Mouse (Mus musculus): ENCODE results near the gene Nr2c2. TPM values are rescaled to one million over a fixed set of nuclear protein-coding genes. Genes with fewer than 3 reads are reported as not detected.

The Nr2c2 gene
- total RNA-seq, 2 experiments from 2014 or later = 40.7 to 40.8 TPM

GRCm38 (mm10) chr6:92100679-92101360 lies 9.6 kb downstream of the Nr2c2 start:
- DNase-seq = no peak
- intact Hi-C loops (cut with DNase I) = no loop called here

DNA sequence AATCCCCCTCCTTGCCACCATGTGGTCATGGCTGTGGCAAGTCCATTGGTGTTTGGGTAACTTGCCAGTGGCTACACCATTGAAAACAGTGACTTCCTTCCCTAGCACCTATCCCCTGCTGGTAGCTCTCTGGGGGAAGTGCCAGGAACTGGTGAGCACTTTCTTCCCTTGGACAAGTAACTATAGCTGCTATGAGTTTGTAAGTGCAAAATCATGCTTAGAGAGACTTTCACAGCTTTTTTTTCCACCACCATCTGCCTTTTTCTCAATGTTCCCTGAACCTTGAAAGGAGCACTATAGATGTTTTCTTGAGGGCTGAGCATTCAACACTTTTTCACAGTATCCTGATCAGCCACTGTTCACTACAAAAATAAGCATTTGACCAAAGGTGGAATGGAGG lies 33.4 kb downstream of the Nr2c2 start:
- no peak for DNase-seq
- intact Hi-C loops (cut with DNase I) = no loop called here

GRCm38 (mm10) chr6:92126861-92127468 lies 35.8 kb downstream of the Nr2c2 start:
- intact Hi-C loops (cut with DNase I) = no loop called here

GRCm38 (mm10) chr6:92131456-92131855 lies 40.3 kb downstream of the Nr2c2 start:
- intact Hi-C loops (cut with DNase I) = no loop called here

More at GRCm38 (mm10) chr6:92126861-92127468, 35.8 kb downstream of the Nr2c2 start:
- no peak for DNase-seq

GRCm38 (mm10) chr6:92132021-92132911 lies 41.1 kb downstream of the Nr2c2 start:
- intact Hi-C loops (cut with DNase I) = no loop called here
- peak; percentile 13 to 17 for DNase-seq

More at GRCm38 (mm10) chr6:92131456-92131855, 40.3 kb downstream of the Nr2c2 start:
- DNase-seq = no peak

DNA sequence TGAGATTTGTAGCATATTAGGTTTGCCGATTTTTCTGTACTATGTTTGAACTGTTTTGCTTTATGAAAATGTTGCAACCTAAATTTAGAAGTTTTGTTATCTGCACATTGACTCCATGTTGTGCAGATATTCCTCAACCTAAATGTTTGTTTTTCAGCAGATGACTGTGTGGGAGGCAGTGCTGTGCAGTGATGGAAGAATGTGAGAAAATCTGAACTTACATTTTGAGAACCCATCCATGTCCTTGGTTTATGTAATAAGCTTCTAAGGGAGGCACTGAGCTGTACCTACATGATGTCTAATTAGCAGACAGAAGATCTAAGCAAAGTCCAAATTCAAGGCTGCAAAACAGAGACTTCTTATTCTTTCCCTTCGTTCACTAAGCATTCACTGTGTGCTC lies 42.4 kb downstream of the Nr2c2 start:
- intact Hi-C loops (cut with DNase I) = no loop called here
- no peak for DNase-seq

DNA sequence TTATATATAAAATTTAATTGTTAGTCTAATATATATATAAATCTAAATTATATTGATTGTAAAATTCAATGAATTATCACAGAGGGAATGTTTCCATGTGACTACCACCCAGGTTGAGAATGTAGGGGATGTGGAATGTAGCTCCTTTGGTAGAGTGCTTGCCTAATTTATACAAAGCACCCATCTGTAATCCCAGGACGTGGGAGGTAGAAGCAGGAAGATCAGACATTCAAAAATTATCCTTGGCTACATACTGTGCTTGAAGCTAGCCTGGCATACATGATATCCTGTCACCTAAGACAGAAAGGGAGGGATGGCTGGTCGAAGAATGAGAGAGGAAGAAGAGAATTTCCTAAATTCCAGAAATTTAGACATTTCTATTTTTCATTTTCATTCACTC lies 45.2 kb downstream of the Nr2c2 start:
- intact Hi-C loops (cut with DNase I) = no loop called here
- DNase-seq = no peak

- intact Hi-C loops (cut with DNase I) = no loop called here
- no peak for DNase-seq
Measured at GRCm38 (mm10) chr6:92145881-92146280, 54.7 kb downstream of the Nr2c2 start.

DNA sequence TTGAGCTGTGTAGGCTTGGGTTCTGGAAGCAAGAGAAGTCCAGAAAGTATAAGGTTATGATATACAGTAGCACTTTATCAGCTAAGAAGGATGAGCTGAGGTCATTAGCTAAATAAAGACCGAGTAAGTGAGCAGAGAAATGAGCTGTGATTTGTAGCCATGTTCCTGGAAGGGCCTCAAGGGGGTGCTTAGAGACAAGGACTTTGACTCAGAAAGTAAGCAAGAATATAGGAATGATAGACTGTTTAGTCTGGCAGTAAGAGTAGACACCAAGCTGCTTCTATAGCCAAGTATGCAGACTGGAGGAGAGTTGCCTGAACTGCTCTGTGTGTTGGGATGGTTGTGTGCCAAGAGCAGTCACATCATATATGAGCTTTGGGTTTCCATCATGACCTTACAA lies 62.6 kb downstream of the Nr2c2 start:
- peak; percentile 15 to 16 for DNase-seq
- intact Hi-C loops (cut with DNase I) = loop anchor here (10.0 kb wide), 1 partner anchor 249 kb away; the partner anchor contains the start of gene 4930590J08Rik

GRCm38 (mm10) chr6:92158801-92159200 lies 67.6 kb downstream of the Nr2c2 start:
- no peak for DNase-seq
- intact Hi-C loops (cut with DNase I) = loop anchor here (10.0 kb wide), 1 partner anchor 254 kb away; the partner anchor contains the start of gene 4930590J08Rik

DNA sequence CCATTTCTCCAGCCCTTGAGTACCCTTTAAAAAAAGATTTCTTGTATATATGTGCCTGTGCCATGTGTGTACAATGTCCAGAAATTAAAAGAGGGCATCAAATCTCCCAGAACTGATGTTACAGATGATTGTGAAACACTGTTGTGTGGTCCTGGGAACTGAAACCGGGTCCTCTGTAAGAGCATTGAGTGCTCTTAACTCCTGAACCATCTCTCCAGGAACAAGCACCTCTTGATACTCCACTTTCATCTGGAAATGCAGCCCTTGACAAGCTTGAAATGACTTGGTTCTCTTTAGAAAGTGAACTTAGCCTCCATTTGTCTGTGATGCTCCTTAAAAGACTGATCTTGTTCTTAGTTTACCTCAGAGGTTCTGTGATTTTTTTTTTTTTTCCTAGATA lies 71.5 kb downstream of the Nr2c2 start:
- intact Hi-C loops (cut with DNase I) = no loop called here
- DNase-seq = no peak

GRCm38 (mm10) chr6:92176450-92176849 lies 85.3 kb downstream of the Nr2c2 start:
- intact Hi-C loops (cut with DNase I) = no loop called here
- DNase-seq = no peak

GRCm38 (mm10) chr6:92183621-92184131 lies 92.5 kb downstream of the Nr2c2 start, which contains the start of gene Mrps25:
TSS of gene Mrps25 (minus strand) at chr6:92184033.
- intact Hi-C loops (cut with DNase I) = no loop called here
- peak; percentile 74 to 82 for DNase-seq

GRCm38 (mm10) chr6:92184178-92184577 lies 93.0 kb downstream of the Nr2c2 start:
- intact Hi-C loops (cut with DNase I) = no loop called here
- DNase-seq = peak in 1 of 2 experiments; percentile 21

DNA sequence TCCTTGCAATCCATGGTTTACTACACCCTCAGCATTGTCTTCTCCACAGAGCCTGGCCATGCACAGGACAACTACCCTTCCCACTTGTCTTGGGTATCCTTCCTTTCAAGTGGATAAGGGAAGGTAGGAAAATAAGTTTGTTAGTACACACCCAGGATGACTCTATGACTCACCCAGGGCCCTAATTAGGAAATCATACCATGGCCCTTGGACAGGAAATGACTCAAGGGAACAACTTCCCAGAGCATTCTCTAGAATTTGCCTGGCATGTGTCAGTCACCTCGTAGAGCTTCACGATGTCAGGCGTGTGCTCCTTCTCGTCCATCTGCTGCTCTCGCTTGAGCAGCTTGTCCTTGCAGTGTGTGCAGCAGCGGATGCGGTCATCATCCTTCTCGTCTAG lies 108.2 kb downstream of the Nr2c2 start:
- intact Hi-C loops (cut with DNase I) = no loop called here
- no peak for DNase-seq

- intact Hi-C loops (cut with DNase I) = no loop called here
- peak in 1 of 2 experiments; percentile 13 for DNase-seq
Measured at GRCm38 (mm10) chr6:92214055-92214772, 123.0 kb downstream of the Nr2c2 start.

GRCm38 (mm10) chr6:92214773-92215449 lies 123.7 kb downstream of the Nr2c2 start, which contains the start of gene Rbsn:
TSS of gene Rbsn (minus strand) at chr6:92214925.
- intact Hi-C loops (cut with DNase I) = no loop called here
- DNase-seq = peak; percentile 94 to 96

GRCm38 (mm10) chr6:92219445-92219844 lies 128.3 kb downstream of the Nr2c2 start:
- peak; percentile 39 to 58 for DNase-seq
- intact Hi-C loops (cut with DNase I) = loop anchor here (1.0 kb wide), 1 partner anchor 50 kb away; no protein-coding TSS in a partner anchor

DNA sequence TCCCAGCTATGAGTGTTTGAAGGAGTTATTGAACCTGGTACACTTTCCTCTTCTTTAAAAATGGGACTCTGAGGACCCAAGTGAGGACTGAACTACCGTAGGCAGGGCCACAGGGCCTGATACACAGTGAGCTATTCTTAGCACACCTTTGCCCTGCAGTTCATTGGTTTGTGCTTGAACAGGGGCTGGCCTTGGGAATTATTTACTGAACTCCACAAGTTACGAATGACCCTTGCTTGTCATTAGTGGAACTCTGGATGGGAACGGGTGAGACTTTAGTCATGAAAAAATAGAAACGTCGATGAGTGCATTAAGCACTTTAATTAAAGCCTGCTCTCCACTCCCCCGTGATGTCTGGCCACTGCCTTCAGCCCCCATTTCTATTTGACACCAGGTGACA lies 130.4 kb downstream of the Nr2c2 start:
- DNase-seq = no peak

More for the DNA sequence above, 130.4 kb downstream of the Nr2c2 start:
- intact Hi-C loops (cut with DNase I) = no loop called here

Data from heart, postnatal 10 days (tissue).